Mouse (Mus musculus): ENCODE results near the gene Scube2.

Gene Scube2

GRCm38 (mm10) chr7:109865370-109866229 lies at the start of gene Scube2:
Scube2 (minus strand) TSS chr7:109865679.
- peak; percentile 40 for DNase-seq (ENCODE audit: low read depth, low spot score)

DNA sequence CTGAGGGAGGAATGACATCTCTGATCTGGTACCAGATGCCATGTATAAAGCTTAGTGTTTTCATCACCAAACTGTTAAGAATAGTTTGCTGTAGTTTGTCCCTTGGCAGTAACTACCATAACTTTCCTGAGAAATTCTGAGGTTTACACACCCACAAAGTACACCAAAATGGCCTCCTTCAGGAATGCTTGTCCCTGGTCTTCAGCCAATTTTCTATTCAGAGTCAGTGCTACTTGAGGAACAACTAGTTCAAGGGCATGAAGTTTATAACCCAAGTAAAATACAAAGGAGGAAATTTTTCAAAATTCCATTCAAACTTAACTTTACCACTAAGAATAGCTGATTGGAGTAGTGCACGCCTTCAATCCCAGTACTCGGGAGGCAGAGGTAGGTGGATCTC lies 40.7 kb upstream of the Scube2 start:
- DNase-seq (ENCODE audit: low read depth, low spot score) = no peak

GRCm38 (mm10) chr7:109900921-109901320 lies 35.4 kb upstream of the Scube2 start:
- DNase-seq (ENCODE audit: low read depth, low spot score) = no peak

- no peak for DNase-seq (ENCODE audit: low read depth, low spot score)
Observed at GRCm38 (mm10) chr7:109898911-109899310, 33.4 kb upstream of the Scube2 start.

DNA sequence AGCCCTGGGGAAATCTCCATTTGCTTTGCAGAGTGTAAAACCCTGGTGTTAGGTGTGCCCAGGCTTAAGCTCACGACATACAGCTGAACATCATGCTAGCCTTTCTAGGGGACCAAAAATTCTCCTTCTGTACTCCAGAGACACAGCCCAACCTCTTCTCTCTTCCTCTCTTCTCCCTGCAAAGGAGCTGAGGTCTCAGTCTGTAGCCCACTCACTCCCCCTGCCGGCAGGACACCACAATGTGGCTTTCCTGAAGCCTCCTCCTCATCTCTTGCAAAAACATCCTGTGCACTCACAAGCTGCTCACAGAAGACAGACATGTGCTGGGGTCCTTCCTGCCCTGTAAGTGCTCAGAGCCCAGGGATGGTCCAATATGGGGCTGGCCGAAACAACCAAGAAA lies 27.1 kb upstream of the Scube2 start:
- peak; percentile 71 for DNase-seq (ENCODE audit: low read depth, low spot score)

DNA sequence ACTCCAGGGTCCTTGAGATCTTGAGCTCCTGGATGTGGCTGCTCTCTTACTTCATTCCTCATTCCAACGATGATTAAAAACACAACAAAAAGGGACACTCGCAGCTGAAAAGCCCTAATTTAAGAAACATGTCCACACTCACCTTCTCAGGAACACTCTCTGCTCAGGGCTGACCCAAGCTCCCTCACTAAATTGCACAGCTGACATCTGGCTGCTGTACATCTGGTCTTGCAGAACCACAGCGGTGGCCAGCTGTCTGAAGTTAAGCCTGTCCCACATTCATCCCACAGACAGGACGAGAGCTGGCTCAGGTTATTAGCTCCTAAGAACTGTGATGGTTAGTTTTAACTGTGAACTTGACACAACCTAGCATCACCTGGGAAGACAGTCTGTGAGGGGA lies 26.3 kb upstream of the Scube2 start:
- no peak for DNase-seq (ENCODE audit: low read depth, low spot score)

DNA sequence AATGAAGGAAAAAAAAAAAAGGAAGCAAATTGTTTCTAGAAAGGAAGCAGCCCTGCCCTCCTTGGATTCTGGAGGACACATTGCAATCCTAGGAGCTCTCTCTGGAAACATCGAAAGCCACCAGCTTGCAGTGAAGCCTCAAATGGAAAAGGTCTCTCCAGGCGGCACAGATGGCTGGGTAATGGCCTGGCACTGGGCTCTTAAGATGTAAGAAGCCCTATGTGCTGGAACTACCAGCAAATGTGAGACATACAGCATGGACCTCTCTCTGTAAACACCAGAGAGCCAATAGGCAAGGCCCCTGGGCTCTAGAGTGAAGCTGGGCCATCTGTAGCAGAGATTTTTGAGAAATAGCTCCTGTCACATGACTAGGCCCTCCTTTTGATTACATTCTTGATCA lies 24.8 kb upstream of the Scube2 start:
- no peak for DNase-seq (ENCODE audit: low read depth, low spot score)

GRCm38 (mm10) chr7:109889300-109889699 lies 23.8 kb upstream of the Scube2 start:
- no peak for DNase-seq (ENCODE audit: low read depth, low spot score)

- no peak for DNase-seq (ENCODE audit: low read depth, low spot score)
Observed at GRCm38 (mm10) chr7:109886249-109886648, 20.8 kb upstream of the Scube2 start.

DNA sequence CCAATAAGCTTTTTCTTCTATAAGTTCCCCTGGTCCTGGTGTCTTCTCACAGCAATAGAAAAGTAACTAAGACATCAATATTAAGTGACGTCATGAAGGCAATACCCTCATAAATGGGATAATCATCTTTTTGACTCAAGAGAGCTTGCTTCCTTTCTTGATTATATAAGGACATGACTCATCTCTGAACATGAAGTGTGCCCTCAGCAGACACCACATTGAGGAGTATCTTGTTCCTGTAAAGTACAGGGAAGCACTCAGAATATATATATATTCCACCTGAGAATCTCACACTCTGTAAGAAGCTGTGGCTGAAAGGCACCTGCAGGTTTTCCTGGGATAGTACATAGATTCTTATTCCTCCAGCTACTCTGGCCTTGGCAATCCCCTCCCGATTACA lies 17.1 kb upstream of the Scube2 start:
- no peak for DNase-seq (ENCODE audit: low read depth, low spot score)

GRCm38 (mm10) chr7:109881561-109882099 lies 16.2 kb upstream of the Scube2 start:
- no peak for DNase-seq (ENCODE audit: low read depth, low spot score)

- no peak for DNase-seq (ENCODE audit: low read depth, low spot score)
Observed at GRCm38 (mm10) chr7:109879158-109879557, 13.7 kb upstream of the Scube2 start.

GRCm38 (mm10) chr7:109876085-109876484 lies 10.6 kb upstream of the Scube2 start:
- DNase-seq (ENCODE audit: low read depth, low spot score) = no peak

DNA sequence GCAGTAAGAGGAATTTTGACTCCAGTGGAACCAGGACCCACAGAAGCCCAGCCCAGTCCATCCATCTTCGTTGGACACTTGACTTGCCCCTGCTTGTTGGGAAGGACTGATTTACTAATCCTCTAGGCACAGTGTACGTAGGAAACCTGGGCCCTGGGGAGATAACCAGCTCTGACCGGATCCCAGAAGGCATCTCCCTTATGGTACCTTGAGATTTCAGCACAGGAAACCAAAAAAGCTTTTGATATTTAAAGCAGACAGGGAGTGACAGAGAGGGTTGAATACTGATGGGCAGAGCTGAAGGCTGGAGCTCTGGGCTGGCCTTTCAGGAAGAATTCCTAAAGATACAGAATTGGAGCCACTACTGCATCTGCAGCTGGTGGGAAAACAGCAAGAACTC lies 10.1 kb upstream of the Scube2 start:
- no peak for DNase-seq (ENCODE audit: low read depth, low spot score)

DNA sequence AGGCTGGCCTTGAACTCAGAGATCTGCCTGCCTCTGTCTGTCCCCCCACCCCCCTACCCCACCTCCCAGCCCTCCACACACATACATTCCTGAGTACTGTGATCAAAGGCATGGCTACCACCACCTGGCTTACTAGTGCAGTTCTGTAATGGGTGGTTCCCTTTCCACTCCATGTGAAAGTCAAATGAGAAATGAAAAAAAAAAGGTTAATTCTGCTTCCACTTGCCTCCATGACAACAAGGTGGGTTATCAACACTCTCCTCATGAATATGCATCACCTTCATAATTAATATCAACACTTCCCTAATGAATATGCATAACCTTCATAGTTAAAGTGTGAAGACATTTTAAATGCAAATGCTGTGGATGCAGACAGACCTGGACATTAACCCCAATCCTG lies 9.6 kb upstream of the Scube2 start:
- no peak for DNase-seq (ENCODE audit: low read depth, low spot score)

DNA sequence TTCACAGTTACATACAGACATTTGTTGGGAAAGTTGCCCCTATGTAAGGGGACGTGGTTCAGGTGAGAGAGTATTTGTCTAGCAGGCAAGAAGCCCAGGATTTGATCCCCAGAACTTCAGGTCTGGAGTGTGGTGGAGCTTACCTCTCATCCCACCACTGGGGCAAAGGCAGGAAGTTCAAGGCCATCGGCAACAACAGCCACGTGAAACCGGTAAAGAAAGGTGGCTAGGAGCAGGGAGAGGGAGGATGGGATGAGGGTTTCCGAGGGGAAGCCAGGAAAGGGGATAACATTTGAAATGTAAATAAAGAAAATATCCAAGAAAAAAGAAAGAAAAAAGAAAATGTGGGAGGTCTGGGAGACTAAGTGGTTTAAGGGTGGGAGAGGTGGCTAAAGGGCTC lies 7.7 kb upstream of the Scube2 start:
- DNase-seq (ENCODE audit: low read depth, low spot score) = no peak

DNA sequence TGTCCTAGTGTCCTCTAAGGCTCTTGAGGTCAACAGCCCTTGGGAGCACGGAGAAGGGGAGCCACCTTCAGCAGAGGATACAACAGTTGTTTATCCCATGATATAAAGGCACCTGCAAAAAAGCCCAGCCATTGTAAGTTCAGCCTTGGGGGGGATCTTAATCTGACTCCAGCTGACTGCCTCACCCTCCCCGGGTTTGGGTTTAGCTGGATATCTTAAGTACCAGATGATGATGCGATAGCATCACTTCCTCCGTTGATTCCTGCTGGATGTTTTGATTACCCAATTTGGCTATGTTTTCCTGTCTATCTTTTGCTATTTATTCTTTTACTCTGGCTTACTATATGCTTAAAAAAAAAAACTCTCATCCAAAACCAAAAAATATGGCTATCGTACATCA lies 5.8 kb upstream of the Scube2 start:
- no peak for DNase-seq (ENCODE audit: low read depth, low spot score)

GRCm38 (mm10) chr7:109868498-109868897 lies 3.0 kb upstream of the Scube2 start:
- DNase-seq (ENCODE audit: low read depth, low spot score) = peak; percentile 59

- peak; percentile 55 for DNase-seq (ENCODE audit: low read depth, low spot score)
Observed at GRCm38 (mm10) chr7:109866643-109867042, 1.2 kb upstream of the Scube2 start.

DNA sequence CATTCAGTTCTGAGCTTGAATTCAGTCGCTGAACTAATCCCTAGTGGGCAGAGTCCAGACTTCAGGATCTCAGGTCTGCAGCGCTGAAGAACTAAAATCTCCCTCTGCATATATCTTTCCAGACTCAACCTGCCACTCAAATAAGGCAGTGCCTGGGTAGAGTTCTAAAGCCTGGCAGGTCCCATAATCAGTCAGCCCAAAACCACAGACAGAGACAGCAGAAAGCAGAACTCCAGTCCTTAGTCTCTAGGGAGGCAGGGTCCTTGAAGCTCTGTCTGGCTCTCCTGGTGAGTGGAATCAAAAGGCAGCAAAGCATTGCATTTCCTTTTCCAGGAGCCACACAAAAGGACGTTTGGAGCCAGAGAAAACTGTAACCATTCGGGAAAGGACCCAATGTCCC lies 1.9 kb downstream of the Scube2 start:
- DNase-seq (ENCODE audit: low read depth, low spot score) = no peak

DNA sequence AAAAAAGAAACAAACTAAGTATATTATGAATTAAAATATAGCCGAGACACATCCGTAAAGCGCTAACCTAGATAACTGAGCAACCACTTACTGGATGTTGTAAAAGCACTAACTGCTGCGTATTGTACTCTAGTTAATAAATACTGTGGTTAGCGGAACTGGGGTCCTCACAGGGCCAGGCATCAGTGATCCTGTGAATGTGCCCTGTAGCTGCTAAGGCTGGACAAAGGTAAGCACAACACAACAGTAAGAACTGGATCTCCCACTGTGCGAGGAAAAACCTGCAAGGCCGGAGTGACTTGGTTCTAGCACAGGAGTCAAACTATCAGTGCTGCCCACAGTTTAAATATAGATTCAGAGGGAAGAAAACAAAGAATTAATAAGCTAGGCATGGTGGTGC lies 5.3 kb downstream of the Scube2 start:
- no peak for DNase-seq (ENCODE audit: low read depth, low spot score)

DNA sequence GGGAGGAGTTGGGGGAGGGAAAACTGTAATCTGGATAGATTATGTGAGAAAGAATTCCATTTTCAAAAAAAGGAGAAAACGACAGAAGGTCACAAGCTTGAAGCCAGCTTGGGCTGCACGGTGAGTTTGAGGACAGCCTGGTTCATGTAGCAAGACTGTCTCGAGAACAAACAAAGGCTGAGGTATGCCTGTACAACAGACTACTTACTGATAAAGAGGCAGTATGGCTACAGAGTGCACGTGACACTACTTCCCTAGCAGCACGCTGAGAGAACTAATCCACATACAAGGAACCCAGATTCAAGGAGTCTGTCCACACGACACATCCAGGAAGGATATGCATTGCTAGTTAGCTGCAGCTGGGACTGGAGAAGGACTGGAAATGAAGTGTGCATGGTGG lies 6.1 kb downstream of the Scube2 start:
- DNase-seq (ENCODE audit: low read depth, low spot score) = no peak

DNA sequence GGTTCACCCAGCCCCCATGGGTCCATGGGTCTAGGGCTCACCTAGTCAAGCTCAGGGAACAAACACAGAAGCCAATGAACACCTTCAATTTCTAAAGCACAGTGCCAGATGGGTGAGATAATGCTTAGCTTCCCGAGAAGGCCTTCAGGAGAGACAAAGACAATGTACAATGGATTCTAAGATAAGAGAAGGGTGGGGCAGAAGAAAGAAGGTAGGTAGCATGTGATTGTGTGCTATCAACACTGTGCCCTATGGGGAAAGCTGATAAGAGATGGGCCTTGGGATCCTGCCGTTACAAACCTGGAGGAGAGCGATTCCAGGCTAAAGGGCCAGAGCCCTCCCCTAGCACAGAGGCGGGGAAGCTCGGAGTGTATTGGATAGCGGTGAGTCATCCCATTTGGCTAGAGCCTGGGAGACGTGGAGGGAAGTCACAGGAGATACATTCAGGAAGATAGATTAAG lies 12.7 kb downstream of the Scube2 start:
- no peak for DNase-seq (ENCODE audit: low read depth, low spot score)
